Mouse (Mus musculus): ENCODE results near the gene Mturn. TPM values are rescaled to one million over a fixed set of nuclear protein-coding genes. Genes with fewer than 3 reads are reported as not detected.

The Mturn gene
- total RNA-seq, 4 experiments from 2014 or later = 10.7 to 18.6 (median 13.4) TPM

DNA sequence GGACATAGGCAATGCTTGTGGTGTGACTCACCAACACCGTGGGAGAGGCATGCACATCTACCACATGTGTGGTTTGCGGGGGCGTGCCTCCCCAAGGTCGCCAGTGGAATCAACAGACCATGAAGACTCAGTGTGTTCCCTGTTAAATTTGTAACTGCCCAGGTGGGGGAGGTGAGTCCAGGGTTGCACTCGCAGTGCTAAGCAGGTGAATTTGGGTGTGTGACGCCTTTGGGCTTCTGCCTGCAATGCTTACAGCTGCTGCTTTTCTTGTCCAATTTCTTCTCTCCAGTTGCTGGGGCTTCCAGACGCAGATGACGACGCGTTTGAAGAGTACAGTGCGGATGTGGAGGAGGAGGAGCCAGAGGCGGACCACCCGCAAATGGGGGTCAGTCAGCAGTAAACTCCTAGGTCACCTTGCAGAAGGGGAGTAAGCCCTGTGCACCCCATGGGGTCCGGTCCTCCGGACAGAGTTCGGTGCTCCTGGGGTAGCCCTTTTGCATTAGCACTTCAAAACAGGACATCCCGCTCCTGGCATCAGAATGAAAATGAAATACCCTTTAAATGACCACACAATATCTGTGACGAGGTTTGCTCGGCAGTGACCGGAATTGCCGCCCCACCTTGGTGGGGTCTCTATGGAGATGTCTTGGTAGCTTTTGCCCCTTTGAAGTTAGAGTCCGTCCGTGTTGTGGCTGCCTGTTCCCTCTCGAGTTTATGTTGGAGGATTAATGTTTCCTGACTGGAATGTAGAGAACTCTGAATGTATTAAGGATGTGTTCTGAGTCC is 17.5 kb downstream of the Mturn start:
- DNase-seq (ENCODE audit: low spot score) = peak; percentile 18

DNA sequence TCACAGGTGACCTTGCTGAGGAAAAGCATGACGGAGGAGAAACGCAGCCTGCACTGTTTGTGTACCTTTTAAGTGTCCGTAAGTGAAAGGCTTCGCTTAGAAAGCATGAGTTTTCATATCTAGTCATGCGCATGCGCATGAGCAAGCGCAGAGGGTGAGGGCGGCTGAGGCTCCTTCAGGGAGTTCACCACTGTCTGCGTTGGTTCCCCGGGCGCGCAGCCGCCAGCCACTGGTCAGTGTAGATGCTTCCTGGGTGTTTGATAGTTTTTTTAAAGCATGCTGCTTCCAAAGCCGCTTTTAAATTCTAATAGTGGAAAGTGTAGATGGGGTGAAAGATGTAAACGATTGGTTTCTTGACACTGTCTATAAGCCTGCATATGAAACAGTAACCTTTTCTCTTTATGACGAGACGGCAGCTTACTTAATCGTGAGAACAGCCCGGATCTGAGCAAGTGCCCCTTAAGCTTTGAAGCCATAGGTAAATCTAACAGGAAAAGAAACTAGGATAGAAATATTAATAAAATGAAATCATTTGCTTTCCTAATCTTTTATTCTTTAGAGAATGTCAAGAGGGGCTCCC is 18.1 kb downstream of the Mturn start:
- DNase-seq (ENCODE audit: low spot score) = peak; percentile 84

DNA sequence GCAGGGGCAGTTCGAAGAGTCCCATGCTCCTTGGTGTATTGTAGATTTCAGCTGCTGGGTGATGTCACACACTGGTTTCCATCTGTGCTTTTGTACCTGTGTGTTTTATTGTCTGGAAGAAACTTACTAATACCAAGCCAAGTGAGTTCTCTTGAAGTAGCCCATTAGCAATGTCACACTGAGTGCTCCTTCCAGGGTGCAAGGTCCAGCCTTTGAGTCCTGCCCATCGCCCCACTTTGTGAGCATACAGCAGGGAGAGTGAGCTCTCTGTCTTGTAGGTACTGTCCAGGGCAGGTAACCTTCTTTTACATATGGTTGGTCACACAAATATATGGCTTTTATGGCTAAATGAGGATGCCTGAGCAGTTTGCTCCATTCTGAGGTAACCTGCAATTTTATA is 19.1 kb downstream of the Mturn start:
- DNase-seq (ENCODE audit: low spot score) = no peak

DNA sequence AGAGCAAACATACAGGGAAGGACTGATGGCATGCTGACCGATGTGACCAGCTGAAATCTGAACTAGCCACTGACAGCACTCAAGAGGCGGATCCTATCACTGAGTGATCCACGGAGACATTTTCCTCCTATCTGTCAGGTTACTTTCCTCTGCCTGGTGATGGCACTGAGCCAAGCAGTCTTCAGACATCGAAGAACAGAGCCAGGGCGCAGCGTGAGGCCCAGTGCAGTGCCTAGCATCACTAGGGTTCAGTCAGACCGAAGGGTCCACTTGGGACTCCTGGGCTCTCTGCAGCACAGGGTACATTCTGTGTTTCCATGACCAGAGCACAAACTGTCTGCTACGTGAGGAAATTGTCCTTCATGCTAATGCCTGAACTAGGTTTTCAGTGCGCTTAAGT is 20.5 kb downstream of the Mturn start:
- DNase-seq (ENCODE audit: low spot score) = no peak

DNA sequence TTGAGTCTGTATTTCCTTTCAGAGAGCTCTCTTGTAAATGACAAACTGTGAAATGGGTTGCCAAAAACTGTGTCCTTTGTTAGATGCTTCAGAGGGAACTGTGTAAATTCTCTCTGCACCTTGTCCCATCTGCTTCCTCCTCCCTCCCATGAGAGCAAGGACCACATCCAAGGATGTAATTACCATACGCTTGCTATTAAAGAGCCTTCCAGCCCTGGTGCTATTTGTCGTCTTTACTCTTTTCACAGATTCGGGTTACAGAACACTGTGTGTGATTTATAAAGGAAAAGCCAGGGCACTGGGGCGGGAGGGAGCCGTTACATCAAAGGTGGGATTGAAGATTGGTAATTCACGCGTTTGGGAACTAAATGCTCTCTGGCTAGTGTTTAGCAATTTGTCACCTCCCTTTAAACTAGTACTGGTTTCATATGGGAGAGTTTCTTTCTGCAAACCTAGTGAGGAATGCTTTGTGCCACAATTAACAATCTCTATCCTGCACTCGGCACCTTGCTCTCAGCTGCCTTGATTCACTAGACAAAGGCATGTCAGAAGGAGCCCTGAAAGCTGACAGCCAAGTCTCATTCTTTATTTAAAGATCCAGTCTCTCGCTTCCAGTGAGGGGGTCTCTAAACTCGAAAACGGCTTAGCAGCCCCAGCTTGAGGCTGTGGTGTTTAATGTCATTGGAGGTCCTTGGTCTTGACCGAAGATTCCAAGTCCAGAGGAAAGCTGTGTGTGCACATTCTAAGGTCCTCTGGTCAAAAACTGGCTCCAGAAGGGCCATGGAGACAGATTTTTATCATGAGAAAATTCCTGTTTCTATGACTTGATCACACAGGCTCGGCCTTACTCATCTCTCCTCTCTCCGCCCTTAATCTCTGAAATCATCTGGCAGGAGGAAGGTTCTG is 22.5 kb downstream of the Mturn start:
- no peak for DNase-seq (ENCODE audit: low spot score)

DNA sequence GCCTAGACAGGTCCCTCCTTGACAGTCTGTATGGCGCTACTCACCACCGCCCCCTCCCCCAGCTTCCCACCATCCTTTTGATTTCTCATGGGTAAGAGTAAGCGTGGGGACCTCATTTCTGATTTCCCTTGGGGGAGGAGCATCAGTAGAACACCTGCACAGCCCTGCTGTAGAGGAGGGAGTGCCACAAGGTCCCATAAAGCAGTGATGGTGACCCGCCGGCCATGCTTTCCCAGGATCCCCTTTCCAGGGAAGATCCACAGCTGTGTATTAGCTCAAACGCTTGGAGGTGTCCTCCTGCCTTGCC is 23.1 kb downstream of the Mturn start:
- DNase-seq (ENCODE audit: low spot score) = no peak

DNA sequence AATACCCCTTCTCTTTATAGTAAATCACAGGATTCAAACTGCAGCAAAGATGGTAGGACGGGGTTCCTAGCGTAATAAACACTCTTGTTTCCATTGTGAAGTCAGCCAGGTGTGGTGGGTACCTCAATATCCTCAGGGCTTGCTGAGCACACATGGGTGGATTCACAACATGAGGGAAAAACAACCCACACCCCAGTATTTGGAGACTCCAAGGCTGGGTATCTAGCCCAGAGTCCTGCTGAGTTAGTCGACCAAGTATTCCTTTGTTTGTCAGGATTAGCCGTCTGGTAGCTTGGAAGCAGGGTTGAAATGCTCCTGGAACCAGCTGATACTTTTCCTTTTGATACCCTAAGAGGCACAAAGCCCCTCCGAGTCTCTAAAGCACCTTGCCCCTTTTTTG is 23.4 kb downstream of the Mturn start:
- no peak for DNase-seq (ENCODE audit: low spot score)

DNA sequence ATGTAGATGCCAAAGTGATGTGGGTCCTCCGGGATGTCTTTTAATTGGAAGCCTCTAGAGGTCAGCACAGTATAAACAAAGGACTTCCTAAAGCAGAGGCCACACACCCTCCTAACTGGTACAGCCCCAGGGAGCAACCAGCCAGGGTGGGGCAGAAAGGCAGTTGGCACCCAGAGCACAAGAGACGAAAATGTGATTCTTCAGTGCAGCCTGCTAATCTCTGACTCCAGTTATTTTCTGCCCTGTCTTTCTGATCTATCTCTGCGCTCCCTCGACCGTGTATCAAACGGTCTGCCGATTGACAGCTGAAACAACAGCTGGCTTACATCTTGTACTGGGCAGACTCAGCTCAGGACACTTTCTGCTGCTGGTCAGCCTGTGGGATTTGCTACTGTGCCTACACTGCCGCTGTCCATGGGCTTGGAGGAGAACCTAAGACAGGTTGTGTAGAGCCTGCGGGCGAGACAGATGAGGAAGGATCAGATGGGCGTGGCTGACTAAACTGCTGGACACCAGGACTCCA is 24.0 kb downstream of the Mturn start:
- peak; percentile 62 for DNase-seq (ENCODE audit: low spot score)

DNA sequence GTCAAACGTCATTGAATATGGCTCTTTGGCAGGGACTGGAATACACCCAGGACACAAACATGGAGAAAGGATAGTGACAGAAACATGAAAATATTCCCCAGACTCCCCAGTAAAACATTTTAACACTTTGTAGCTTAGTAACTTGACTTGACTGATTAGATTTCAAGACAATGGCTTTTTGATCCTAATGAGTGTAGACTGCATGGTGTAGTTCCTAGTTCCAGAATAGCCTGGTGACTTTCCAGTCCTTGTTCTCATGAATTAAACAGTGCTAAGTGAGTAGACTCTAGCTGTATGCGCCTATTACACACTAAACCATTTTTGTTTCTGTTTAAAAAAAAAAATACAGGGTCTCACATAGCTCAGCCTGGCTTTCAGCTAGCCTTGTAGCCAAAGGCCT is 24.7 kb downstream of the Mturn start:
- no peak for DNase-seq (ENCODE audit: low spot score)

DNA sequence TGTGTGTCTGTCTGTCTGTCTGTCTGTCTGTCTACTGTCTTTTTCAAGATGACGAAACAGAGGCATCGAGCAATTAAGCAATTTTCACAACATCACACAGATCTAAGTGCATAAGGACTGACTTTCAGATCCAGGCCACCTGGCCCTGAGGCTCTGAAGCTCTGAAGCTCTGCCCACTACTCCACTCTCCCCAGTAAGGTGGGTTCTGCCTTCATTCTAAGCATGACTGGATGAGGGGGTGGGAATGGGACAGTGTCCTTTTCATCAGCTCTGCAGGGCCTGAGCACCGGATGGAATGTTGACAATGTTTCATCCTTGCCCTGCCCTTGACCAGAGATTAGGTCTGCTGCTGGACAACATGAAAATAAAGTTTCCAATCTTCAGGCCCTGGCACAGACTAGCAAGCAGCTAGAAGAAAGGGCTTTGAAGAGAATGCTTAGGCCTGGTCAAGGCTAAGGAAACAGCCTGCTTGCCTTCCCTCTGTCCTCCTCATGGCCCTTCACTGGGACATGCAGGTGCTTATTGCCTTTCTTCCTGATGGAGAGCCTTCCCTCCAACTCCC is 25.3 kb downstream of the Mturn start:
- no peak for DNase-seq (ENCODE audit: low spot score)

DNA sequence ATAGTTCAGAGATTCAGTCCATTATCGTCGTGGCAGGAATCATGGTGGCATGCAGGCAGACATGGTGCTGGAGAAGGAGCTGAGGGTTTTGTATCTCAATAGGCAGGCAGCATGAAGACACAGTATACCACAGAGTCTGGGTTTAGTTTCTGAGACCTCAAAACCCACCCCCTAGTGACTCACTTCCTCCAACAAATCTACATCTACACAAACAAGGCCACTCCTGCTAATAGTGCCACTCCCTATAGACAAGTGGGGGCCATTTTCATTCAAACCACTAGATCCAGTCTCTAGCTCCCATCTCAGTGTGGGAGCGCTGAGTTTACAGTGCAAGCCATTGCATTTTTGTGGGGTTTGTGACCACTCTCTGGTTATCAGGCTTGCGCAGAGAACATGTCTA is 27.2 kb downstream of the Mturn start:
- DNase-seq (ENCODE audit: low spot score) = no peak

DNA sequence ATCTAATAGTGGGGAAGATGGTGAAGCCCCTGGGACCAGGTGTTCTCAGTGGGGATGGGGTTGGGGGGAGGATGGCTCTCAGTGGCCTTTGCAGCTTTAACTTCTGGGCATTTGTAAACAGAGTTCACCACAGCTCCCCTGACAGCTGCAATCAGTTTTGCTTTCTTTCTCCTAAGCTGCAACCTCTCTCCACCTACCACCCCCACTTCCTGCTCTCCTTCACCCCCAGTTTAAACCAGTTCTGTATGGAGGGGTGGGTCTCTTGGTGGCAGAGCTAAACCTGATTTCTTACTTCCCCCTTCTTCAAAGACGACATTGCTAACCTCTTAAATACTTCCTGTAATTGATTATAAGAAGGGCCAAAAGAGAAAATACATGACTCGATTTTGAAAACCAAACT is 34.3 kb downstream of the Mturn start:
- DNase-seq (ENCODE audit: low spot score) = no peak

DNA sequence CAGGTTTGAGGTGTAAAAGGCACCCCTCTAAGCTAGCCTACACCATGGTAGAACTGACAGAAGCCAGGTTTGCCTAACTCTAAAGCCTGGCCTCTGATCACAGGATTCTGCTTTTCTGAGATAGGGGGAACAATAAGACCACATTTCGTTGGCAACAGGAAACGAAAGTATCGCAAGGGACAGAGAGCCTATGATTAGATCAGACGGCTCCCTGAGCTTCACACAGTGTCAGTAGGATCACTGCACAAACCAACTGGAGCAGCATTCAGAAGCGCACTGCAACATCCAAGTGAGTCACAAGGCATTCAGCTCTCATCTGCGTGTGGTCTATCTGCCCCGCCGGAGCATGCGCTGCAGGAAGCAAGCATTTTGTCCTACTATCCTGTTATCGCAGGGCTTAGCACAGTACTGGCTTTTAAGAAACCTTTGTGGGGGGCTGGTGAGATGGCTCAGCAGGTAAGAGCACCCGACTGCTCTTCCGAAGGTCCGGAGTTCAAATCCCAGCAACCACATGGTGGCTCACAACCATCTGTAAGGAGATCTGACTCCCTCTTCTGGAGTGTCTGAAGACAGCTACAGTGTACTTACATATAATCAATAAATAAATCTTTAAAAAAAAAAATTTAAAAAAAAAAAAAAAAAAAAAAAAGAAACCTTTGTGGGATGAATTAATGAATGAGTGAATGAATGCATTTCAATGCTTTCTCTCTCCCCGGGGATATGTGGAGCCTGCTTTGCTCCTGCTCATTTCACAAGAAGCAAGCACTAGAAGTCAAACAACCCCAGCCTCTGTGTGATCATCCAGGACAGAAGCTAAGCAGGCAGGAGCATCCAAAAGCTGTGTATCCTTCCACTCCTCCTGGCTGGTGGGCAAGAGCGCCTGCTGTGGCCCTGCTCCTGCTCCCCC is 37.6 kb downstream of the Mturn start:
- peak; percentile 17 for DNase-seq (ENCODE audit: low spot score)

DNA sequence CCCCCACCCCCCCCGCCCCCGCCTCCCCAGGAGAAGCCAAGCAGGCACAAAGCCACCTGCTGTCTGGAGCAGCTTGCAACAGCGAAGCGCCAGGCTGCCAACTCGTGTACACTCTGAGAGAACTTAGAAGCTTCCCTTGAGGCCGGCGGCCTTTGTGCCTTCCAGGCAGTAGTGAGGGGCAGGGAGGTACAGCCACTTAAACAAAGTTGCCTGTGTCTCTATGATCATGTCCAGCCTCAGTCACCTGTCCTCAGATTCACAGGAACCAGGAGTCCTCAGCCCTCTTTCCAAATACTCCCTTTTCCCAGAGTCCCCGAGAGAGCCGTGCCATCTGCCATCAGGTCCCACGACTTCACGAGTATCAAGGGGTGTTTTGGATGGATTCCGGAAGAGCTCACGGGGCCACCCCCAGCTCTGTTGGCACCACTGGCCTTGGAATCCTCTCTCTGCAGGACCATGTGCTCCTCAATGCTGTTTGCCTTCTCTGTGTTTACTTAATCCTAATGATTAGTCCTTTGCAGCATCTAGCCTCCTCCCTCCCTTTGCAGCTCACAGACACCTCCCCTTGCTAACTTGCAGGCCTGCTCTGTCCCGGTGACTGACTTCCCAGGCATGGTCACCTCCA is 38.4 kb downstream of the Mturn start:
- no peak for DNase-seq (ENCODE audit: low spot score)

DNA sequence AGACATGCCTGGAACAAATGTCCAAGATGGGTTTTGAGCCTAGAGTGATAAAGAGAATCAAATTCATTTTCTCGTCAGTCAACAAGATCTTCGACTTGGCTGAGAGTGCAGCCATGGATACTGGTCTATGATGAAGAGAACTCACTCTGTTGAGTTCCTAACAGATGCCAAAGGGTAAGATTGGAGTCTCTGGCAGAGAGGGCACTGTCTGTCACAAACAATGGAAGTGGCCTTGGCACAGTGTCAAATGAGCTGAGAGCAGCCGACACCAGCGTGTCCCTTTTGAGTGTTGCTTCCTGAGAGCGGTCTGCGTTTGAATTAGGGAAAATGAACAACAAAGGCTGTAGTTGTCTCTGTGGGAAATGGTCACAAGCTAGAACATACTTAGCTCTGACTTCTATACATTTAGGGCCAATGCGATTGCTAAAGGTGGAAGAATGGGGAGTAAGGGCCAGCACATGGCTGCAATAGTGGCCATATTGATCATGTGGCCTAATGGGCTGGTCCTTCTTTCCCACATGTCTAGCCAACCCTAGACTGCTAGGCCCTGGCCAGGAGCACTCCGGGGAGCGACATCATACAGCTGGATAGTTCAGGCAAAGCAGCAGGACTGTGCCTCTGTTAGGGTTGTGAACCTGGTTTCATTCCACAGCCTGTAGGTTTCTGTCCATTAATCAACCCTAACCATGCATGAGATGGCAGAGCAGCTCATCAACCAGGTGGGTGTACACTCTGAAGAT is 39.3 kb downstream of the Mturn start:
- no peak for DNase-seq (ENCODE audit: low spot score)

DNA sequence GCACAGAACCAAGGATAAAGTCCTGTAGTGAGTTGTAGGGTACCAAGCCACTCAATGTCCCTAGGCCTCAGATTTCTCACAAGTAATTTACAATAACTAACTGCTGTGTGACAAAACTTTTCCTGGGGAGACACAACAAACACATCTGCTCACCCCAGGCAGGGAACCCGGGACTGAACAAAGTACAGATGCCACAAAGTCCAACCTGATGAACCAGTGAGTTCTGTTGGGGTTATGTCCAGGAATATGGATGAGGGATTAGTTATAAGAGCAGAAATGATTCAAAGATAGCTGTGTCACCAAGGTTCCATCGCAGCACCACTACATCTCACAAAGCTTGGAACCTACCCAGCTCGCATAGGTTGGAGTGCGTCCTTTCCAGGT is 39.8 kb downstream of the Mturn start:
- no peak for DNase-seq (ENCODE audit: low spot score)

DNA sequence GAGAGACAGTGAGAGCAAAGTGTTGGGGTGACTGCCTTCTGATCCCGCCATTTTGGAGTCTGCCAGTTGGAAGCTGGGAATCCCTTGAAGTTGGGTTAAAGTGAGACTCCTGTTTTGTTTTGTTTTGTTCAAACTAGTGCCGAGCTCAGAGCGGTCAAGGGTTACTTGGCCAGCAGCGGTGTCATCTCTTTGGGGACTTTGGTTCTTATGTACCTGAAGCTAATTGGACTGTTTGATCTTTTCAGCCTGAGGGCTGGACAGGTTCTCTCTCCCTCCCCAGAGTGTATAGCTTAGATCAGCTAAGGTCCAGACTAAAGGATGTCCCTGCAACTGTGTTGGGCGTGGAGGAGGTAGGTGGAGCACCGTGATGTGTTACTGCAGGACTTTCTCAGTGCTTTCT is 44.9 kb downstream of the Mturn start:
- no peak for DNase-seq (ENCODE audit: low spot score)

DNA sequence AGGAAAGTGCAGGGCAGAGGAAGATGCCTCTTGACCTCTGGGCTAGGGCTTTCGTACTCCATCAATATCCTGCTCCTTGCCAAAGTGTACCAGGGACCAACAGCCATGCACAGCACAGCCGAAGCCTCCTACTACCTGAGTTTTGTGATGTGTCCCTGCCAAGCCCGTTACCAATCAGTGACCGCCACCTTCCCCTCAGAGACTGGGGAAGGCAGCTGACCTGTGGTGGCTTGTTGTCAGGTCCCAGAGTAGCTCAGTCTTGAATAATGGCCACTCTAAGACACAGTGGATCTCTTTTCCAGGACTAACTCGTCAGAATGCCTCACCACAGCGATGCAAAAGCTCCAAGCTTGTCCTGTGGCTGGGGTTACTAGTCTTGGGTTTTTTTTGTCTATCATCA is 45.4 kb downstream of the Mturn start:
- DNase-seq (ENCODE audit: low spot score) = no peak

DNA sequence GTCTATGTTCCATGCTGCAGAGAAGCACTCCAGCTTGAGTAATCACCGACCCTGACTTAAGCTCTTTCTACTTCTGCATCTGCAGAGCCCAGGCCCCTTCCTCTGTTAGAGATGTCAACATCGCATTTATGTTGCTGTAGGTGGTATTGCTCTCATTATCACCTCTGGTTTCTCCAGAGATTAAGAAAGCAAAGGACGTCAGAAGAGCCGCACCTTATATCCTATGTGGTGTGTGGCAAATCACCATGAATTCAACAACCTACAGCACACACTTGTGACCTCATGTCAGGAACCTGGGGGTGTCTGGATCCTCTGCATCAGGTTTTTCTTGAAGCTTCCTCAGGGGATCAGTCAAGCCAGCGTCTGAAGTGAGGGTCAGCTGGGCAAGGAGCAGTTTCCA is 46.0 kb downstream of the Mturn start:
- DNase-seq (ENCODE audit: low spot score) = no peak
